Mouse (Mus musculus) lung, postnatal 0 days (tissue): ENCODE measurements around the gene Prtg. TPM values are rescaled to one million over a fixed set of nuclear protein-coding genes. Genes with fewer than 3 reads are reported as not detected.
A peak's percentile ranks its signal among the peaks of the same experiment; 100 is the strongest.

Source experiments
- ATAC-seq: fragments of 200-750 bp; cut with Nextera tagmentation; 2 replicates; pipeline ENCODE4 v1.8.0; 2017; ENCODE audit warnings: moderate library complexity
- DNase-seq: peaks from one replicate; pipeline ENCODE4 v3.0.0-alpha.2; 2016; ENCODE audit warnings: low spot score
- H3K27ac ChIP-seq: fragments of 300-500 bp; sonication (generic); 2 replicates; pipeline ENCODE4 v1.5.1; 2014; ENCODE audit warnings: antibody characterized with exemption, mild to moderate bottlenecking, low read length, mixed read lengths
- H3K27me3 ChIP-seq: fragments of 300-500 bp; sonication (generic); replicated peaks from 2 replicates; pipeline ENCODE4 v1.6.1; 2014; ENCODE audit warnings: low read length, mixed read lengths; ENCODE audit not compliant: insufficient read depth
- H3K36me3 ChIP-seq: fragments of 300-500 bp; sonication (generic); 2 replicates; pipeline ENCODE4 v1.6.1; 2014; ENCODE audit warnings: low read length, mixed read lengths; ENCODE audit not compliant: insufficient read depth
- H3K4me1 ChIP-seq: fragments of 300-500 bp; sonication (generic); 2 replicates; pipeline ENCODE4 v1.6.1; 2014; ENCODE audit warnings: antibody characterized with exemption, low read depth, low read length, mixed read lengths; ENCODE audit not compliant: insufficient read depth
- H3K4me2 ChIP-seq: fragments of 300-500 bp; sonication (generic); replicated peaks from 2 replicates; pipeline ENCODE4 v1.6.1; 2014; ENCODE audit warnings: low read depth, mild to moderate bottlenecking, low read length, moderate library complexity, mixed read lengths
- H3K4me3 ChIP-seq: fragments of 300-500 bp; sonication (generic); 2 replicates; pipeline ENCODE4 v1.5.1; 2014; ENCODE audit warnings: low read depth, low read length
- H3K9ac ChIP-seq: fragments of 300-500 bp; sonication (generic); replicated peaks from 2 replicates; pipeline ENCODE4 v1.6.1; 2014; ENCODE audit warnings: low read depth, mild to moderate bottlenecking
- H3K9me3 ChIP-seq: fragments of 300-500 bp; sonication (generic); 2 replicates; pipeline ENCODE4 v1.6.1; 2016; ENCODE audit warnings: low read length, mixed read lengths
- CTCF ChIP-seq: IDR thresholded peaks from 2 replicates; pipeline ENCODE4 v1.5.1; 2016; ENCODE audit warnings: antibody characterized with exemption, mild to moderate bottlenecking
- EP300 ChIP-seq: IDR thresholded peaks from 2 replicates; pipeline ENCODE4 v1.6.1; 2016; ENCODE audit warnings: antibody characterized with exemption, mild to moderate bottlenecking, control low read depth
- WGBS: fragments of 180-500 bp; shearing (Covaris S2); extraction: QIAGEN DNeasy Blood & Tissue Kit; methylation state at CpG from one replicate; pipeline ENCODE4 v1.1.7; 2014; 5-methylcytosine and 5-hydroxymethylcytosine counted together
- polyA plus RNA-seq: library from polyadenylated mRNA; unstranded; fragments of >200 nt; fragmentation: Nextera tagmentation; extraction: Ambion mirVana; gene quantifications from 2 replicates; pipeline ENCODE4 v1.2.1, GENCODE M21; 2015

The Prtg gene
- polyA plus RNA-seq, 1 experiment from 2014 or later = 0.04 TPM

- Histone ChIP-seq H3K9ac (no peak overlapping the region), H3K27me3 (no peaks in the 10 kb centered on the region), H3K4me1 (peaks cover 13% of the 10 kb centered on the region; the same call in 1 of the 2 replicates), H3K4me3 (no peak overlapping the region), H3K9me3 (no peaks in the 10 kb centered on the region), H3K4me2 (no peak overlapping the region), H3K27ac (no peak overlapping the region), H3K36me3 (no peaks in the 10 kb centered on the region)
- WGBS = 9% methylated on average over 3 of the region's 3 CpGs
- DNase-seq (peak; percentile 81), ATAC-seq (peak; percentile 53; the same call in 1 of the 2 replicates)
- TF ChIP-seq EP300 (no peak), CTCF (peak; percentile 93)
Observed at GRCm38 (mm10) chr9:72883940-72884339, 77.3 kb downstream of the Prtg start.

GRCm38 (mm10) chr9:72889777-72890176 lies 83.1 kb downstream of the Prtg start:
- Histone ChIP-seq H3K27me3 (no peaks in the 10 kb centered on the region), H3K4me3 (no peak overlapping the region), H3K4me2 (no peak overlapping the region), H3K4me1 (no peaks in the 10 kb centered on the region), H3K9me3 (no peaks in the 10 kb centered on the region), H3K27ac (no peak overlapping the region), H3K9ac (no peak overlapping the region), H3K36me3 (no peaks in the 10 kb centered on the region)
- DNase-seq = peak; percentile 54
- 84% methylated on average over 1 of the region's 1 CpGs for WGBS
- TF ChIP-seq EP300 (no peak), CTCF (peak; percentile 73)
- ATAC-seq = no peak

GRCm38 (mm10) chr9:72890499-72891085 lies 83.9 kb downstream of the Prtg start:
- Histone ChIP-seq H3K4me3 (no peak overlapping the region), H3K4me1 (no peaks in the 10 kb centered on the region), H3K27me3 (no peaks in the 10 kb centered on the region), H3K4me2 (no peak overlapping the region), H3K9ac (no peak overlapping the region), H3K36me3 (no peaks in the 10 kb centered on the region), H3K9me3 (no peaks in the 10 kb centered on the region), H3K27ac (no peak overlapping the region)
- DNase-seq (no peak), ATAC-seq (no peak)
- no peak for TF ChIP-seq CTCF
- 82% methylated on average over 10 of the region's 10 CpGs for WGBS

GRCm38 (mm10) chr9:72892761-72893160 lies 86.1 kb downstream of the Prtg start:
- DNase-seq (no peak), ATAC-seq (no peak)
- H3K4me2 ChIP-seq = no peak overlapping the region
- H3K4me3 ChIP-seq = no peak overlapping the region
- H3K4me1 ChIP-seq = no peaks in the 10 kb centered on the region
- no peaks in the 10 kb centered on the region for H3K27me3 ChIP-seq
- TF ChIP-seq EP300 (no peak), CTCF (no peak)
- H3K9me3 ChIP-seq = no peaks in the 10 kb centered on the region
- no peaks in the 10 kb centered on the region for H3K36me3 ChIP-seq
- no peak overlapping the region for H3K9ac ChIP-seq
- H3K27ac ChIP-seq = no peak overlapping the region
- 87% methylated on average over 5 of the region's 5 CpGs for WGBS

GRCm38 (mm10) chr9:72894796-72895352 lies 88.2 kb downstream of the Prtg start:
- 96% methylated on average over 6 of the region's 6 CpGs for WGBS

GRCm38 (mm10) chr9:72902057-72902456 lies 95.4 kb downstream of the Prtg start:
- 53% methylated on average over 8 of the region's 8 CpGs for WGBS
- Histone ChIP-seq H3K4me2 (no peak overlapping the region), H3K9me3 (no peaks in the 10 kb centered on the region), H3K4me1 (no peaks in the 10 kb centered on the region), H3K4me3 (no peak overlapping the region), H3K36me3 (no peaks in the 10 kb centered on the region), H3K27ac (no peak overlapping the region), H3K27me3 (no peaks in the 10 kb centered on the region), H3K9ac (no peak overlapping the region)
- DNase-seq = no peak
- TF ChIP-seq CTCF (no peak), EP300 (no peak)
- ATAC-seq = no peak

More at GRCm38 (mm10) chr9:72894796-72895352, 88.2 kb downstream of the Prtg start:
- Histone ChIP-seq H3K36me3 (no peaks in the 10 kb centered on the region), H3K4me2 (no peak overlapping the region), H3K9ac (no peak overlapping the region), H3K4me3 (no peak overlapping the region), H3K9me3 (no peaks in the 10 kb centered on the region), H3K27ac (no peak overlapping the region), H3K4me1 (no peaks in the 10 kb centered on the region), H3K27me3 (no peaks in the 10 kb centered on the region)
- no peak for DNase-seq
- no peak for ATAC-seq
- TF ChIP-seq EP300 (no peak), CTCF (peak; percentile 38)

GRCm38 (mm10) chr9:72902611-72903010 lies 95.9 kb downstream of the Prtg start:
- no peaks in the 10 kb centered on the region for H3K27me3 ChIP-seq
- no peaks in the 10 kb centered on the region for H3K36me3 ChIP-seq
- DNase-seq (no peak), ATAC-seq (no peak)
- TF ChIP-seq EP300 = no peak
- H3K9me3 ChIP-seq = no peaks in the 10 kb centered on the region
- H3K4me1 ChIP-seq = no peaks in the 10 kb centered on the region
- H3K9ac ChIP-seq = no peak overlapping the region
- H3K4me3 ChIP-seq = no peak overlapping the region
- no peak overlapping the region for H3K4me2 ChIP-seq
- WGBS = 82% methylated on average over 5 of the region's 5 CpGs
- no peak overlapping the region for H3K27ac ChIP-seq
